Mouse (Mus musculus): ENCODE measurements at regions not wholly inside any gene's neighbourhood (a gene's known extent, or its start where the extent isn't known, plus 50 kb on each side); places are given as distances from the start of the nearest gene placed in this dataset.

- TF ChIP-seq MYOD1 (IDR thresholded peaks at IDR 0.05; ENCODE audit: control insufficient read depth in 1 of 3, insufficient read length in 2 of 3, low read depth in 2 of 3) (no peak), REST (IDR thresholded peaks at IDR 0.05; ENCODE audit: insufficient read depth, insufficient read length) (no peak), POLR2A (IDR thresholded peaks at IDR 0.05; ENCODE audit: insufficient read length, low read depth) (no peak)
Measured at GRCm38 (mm10) chr15:69389575-69389974, 2888.9 kb upstream of the Lrrc6 start.

Data from myocyte (in vitro differentiated cells).